Mouse (Mus musculus) myocyte (in vitro differentiated cells): Measurements from ENCODE around the gene Baiap2. TPM values are rescaled to one million over a fixed set of nuclear protein-coding genes. Genes with fewer than 3 reads are reported as not detected.

ENCODE experiments used
- H3K27me3 ChIP-seq: one replicate; pipeline ENCODE4 v1.6.1; 2011; ENCODE audit not compliant: control insufficient read depth, insufficient read depth, insufficient read length
- H3K36me3 ChIP-seq: one replicate; pipeline ENCODE4 v1.6.1; 2011; ENCODE audit not compliant: control insufficient read depth, insufficient read depth
- H3K4me2 ChIP-seq: one replicate; pipeline ENCODE4 v1.6.1; 2011; ENCODE audit warnings: low read depth, control low read depth
- H3K4me3 ChIP-seq: one replicate; pipeline ENCODE4 v1.5.1; 2011; ENCODE audit warnings: mild to moderate bottlenecking, control low read depth, moderate library complexity
- H3K79me2 ChIP-seq: one replicate; pipeline ENCODE4 v1.6.1; 2011; ENCODE audit not compliant: control insufficient read depth, insufficient read depth
- H3ac ChIP-seq: one replicate; pipeline ENCODE4 v1.6.1; 2011; ENCODE audit not compliant: control insufficient read depth, insufficient read length
- CEBPB ChIP-seq: IDR thresholded peaks from 2 replicates; pipeline ENCODE4 v1.6.1; 2011; ENCODE audit warnings: mild to moderate bottlenecking, moderate library complexity; ENCODE audit not compliant: poor library complexity, insufficient read depth, severe bottlenecking
- E2F4 ChIP-seq: IDR thresholded peaks from one replicate; pipeline ENCODE4 v1.6.1; 2011; ENCODE audit warnings: mild to moderate bottlenecking, control low read depth, moderate library complexity; ENCODE audit not compliant: insufficient read depth
- MAX ChIP-seq: IDR thresholded peaks from one replicate; pipeline ENCODE4 v1.6.1; 2011; ENCODE audit warnings: low read depth, mild to moderate bottlenecking, control low read depth
- MYOD1 ChIP-seq, 3 experiments: IDR thresholded peaks; one replicate each; pipeline ENCODE4 v1.6.1; 2011; ENCODE audit warnings: control low read depth in 2 of 3, low read depth in 2 of 3, mild to moderate bottlenecking in 2 of 3, moderate library complexity in 1 of 3; ENCODE audit not compliant: insufficient read length in 2 of 3, control insufficient read depth in 1 of 3
- MYOG ChIP-seq, 3 experiments: IDR thresholded peaks; one replicate each; pipeline ENCODE4 v1.6.1; 2011; ENCODE audit warnings: control low read depth in 2 of 3, low read depth in 2 of 3, mild to moderate bottlenecking in 2 of 3; ENCODE audit not compliant: insufficient read length in 2 of 3, control insufficient read depth in 1 of 3, insufficient read depth in 1 of 3
- POLR2A ChIP-seq: IDR thresholded peaks from one replicate; pipeline ENCODE4 v1.6.1; 2011; ENCODE audit warnings: low read depth, mild to moderate bottlenecking, control low read depth, moderate library complexity; ENCODE audit not compliant: insufficient read length
- POLR2AphosphoS2 ChIP-seq: IDR thresholded peaks from one replicate; pipeline ENCODE4 v1.6.1; 2011; ENCODE audit warnings: low read depth, control low read depth; ENCODE audit not compliant: insufficient read length
- REST ChIP-seq: IDR thresholded peaks from one replicate; pipeline ENCODE4 v1.6.1; 2011; ENCODE audit warnings: mild to moderate bottlenecking, control low read depth, moderate library complexity; ENCODE audit not compliant: insufficient read depth, insufficient read length
- SRF ChIP-seq: IDR thresholded peaks from one replicate; pipeline ENCODE4 v1.6.1; 2011; ENCODE audit warnings: low read depth; ENCODE audit not compliant: control insufficient read depth, insufficient read length
- TCF12 ChIP-seq: IDR thresholded peaks from one replicate; pipeline ENCODE4 v1.6.1; 2011; ENCODE audit warnings: mild to moderate bottlenecking, control low read depth; ENCODE audit not compliant: poor library complexity, insufficient read depth, severe bottlenecking
- TCF3 ChIP-seq: IDR thresholded peaks from one replicate; pipeline ENCODE4 v1.6.1; 2011; ENCODE audit warnings: low read depth, control low read depth; ENCODE audit not compliant: insufficient read length
- USF1 ChIP-seq: IDR thresholded peaks from one replicate; pipeline ENCODE4 v1.6.1; 2011; ENCODE audit warnings: low read depth, mild to moderate bottlenecking, control low read depth, moderate library complexity
- polyA plus RNA-seq: library from polyadenylated mRNA; unstranded; fragments of >200 nt; fragmentation: generic; extraction: Trizol; gene quantifications from one replicate; pipeline ENCODE4 v1.2.1, GENCODE M21; 2012; ENCODE audit warnings: missing spikeins

Baiap2 gene
- polyA plus RNA-seq, 1 experiment, result 23.0 TPM

- H3K36me3 ChIP-seq, result peaks cover 9% of the 10 kb centered on the region
- peaks cover 6% of the 10 kb centered on the region for H3K79me2 ChIP-seq
- H3K27me3 ChIP-seq, result no peaks in the 10 kb centered on the region
- no peak overlapping the region for H3ac ChIP-seq
- TF ChIP-seq CEBPB, result peak; percentile 62
- no peak for TF ChIP-seq MAX
- no peak for TF ChIP-seq SRF
- TF ChIP-seq E2F4, result no peak
- TF ChIP-seq MYOD1 (IDR thresholded peaks at IDR 0.05; ENCODE audit: control insufficient read depth in 1 of 3, insufficient read length in 2 of 3, low read depth in 2 of 3), result no peak
- H3K4me3 ChIP-seq, result no peak overlapping the region
- H3K4me2 ChIP-seq, result peak overlapping the region; percentile 75
Measured at GRCm38 (mm10) chr11:119989115-119989564, 46.6 kb downstream of the Baiap2 start.

DNA sequence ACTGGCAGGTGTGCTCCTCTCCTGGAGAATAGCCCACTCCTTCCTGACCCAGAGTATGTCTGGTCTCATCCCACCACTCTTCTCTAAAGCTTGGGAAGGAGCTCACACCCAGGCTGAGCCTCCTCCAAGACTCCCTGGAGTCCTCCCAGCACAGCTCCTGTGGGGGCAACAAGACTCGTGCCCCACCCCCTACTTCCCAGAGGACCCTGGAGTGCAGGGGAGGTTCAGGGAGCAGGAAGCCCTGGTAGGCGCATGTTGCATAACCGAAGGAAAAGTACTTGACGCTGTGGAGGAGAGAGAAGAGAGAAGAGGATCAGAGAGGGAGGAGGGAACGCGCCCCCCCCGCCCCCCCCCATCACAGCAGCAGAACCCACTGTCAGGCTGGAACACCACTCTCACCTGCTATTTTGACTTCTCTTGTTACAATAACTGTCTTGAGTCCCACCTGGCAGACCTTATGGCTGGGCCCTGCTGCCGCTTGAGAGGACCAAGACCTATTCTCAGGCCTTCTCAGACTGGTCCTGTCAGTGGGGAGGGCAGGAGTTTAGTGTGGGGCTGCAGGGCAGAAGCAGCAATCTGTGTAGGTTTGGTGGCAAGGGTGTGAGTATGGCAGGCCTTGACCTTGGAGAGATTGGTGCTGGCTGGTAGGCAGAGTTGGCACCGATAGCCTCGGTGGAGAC lies 48.2 kb downstream of the Baiap2 start:
- no peak overlapping the region for H3ac ChIP-seq
- H3K79me2 ChIP-seq, result peaks cover 6% of the 10 kb centered on the region
- H3K4me3 ChIP-seq, result no peak overlapping the region
- peaks cover 14% of the 10 kb centered on the region for H3K36me3 ChIP-seq
- TF ChIP-seq POLR2AphosphoS2 (no peak), TCF3 (no peak), SRF (no peak), POLR2A (no peak), REST (no peak)
- no peaks in the 10 kb centered on the region for H3K27me3 ChIP-seq
- peak overlapping the region; percentile 75 for H3K4me2 ChIP-seq

- no peaks in the 10 kb centered on the region for H3K27me3 ChIP-seq
- no peak for TF ChIP-seq USF1
- TF ChIP-seq MAX, result no peak
- TF ChIP-seq MYOG (IDR thresholded peaks at IDR 0.05; ENCODE audit: control insufficient read depth in 1 of 3, insufficient read depth in 1 of 3, insufficient read length in 2 of 3, low read depth in 2 of 3), result peak in 2 of 3 experiments; percentile 62 to 91
- TF ChIP-seq MYOD1 (IDR thresholded peaks at IDR 0.05; ENCODE audit: control insufficient read depth in 1 of 3, insufficient read length in 2 of 3, low read depth in 2 of 3), result peak in 2 of 3 experiments; percentile 81 to 84
- TF ChIP-seq POLR2AphosphoS2, result peak; percentile 16
- TF ChIP-seq SRF, result no peak
- no peak for TF ChIP-seq CEBPB
- peak; percentile 25 for TF ChIP-seq TCF3
- no peak for TF ChIP-seq POLR2A
- TF ChIP-seq TCF12, result peak; percentile 6
- TF ChIP-seq E2F4, result no peak
- TF ChIP-seq REST, result no peak
- H3K4me2 ChIP-seq, result peak overlapping the region; percentile 75
- H3K36me3 ChIP-seq, result peaks cover 14% of the 10 kb centered on the region
- no peak overlapping the region for H3K4me3 ChIP-seq
- H3ac ChIP-seq, result no peak overlapping the region
- H3K79me2 ChIP-seq, result peaks cover 6% of the 10 kb centered on the region
Measured at GRCm38 (mm10) chr11:119991338-119991678, 48.7 kb downstream of the Baiap2 start.

DNA sequence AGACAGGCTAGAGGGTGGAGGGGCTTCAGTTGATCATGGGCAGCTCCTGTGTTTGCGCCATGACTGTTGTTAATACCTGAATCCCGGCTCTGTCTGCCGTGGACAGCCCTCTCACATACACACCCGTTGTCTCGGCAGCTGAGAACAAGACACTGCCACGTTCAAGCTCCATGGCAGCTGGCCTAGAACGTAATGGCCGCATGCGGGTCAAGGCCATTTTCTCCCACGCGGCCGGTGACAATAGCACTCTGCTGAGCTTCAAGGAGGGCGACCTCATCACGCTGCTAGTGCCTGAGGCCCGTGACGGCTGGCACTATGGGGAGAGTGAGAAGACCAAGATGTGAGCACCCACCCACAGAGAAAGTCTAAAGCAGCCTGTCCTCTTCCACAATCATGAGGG lies 54.8 kb downstream of the Baiap2 start:
- no peak overlapping the region for H3ac ChIP-seq
- H3K4me2 ChIP-seq, result no peak overlapping the region
- no peaks in the 10 kb centered on the region for H3K27me3 ChIP-seq
- H3K4me3 ChIP-seq, result no peak overlapping the region
- no peaks in the 10 kb centered on the region for H3K79me2 ChIP-seq
- H3K36me3 ChIP-seq, result peaks cover 14% of the 10 kb centered on the region
- TF ChIP-seq REST, result no peak
- TF ChIP-seq CEBPB, result no peak
- no peak for TF ChIP-seq POLR2AphosphoS2
- TF ChIP-seq POLR2A, result no peak

DNA sequence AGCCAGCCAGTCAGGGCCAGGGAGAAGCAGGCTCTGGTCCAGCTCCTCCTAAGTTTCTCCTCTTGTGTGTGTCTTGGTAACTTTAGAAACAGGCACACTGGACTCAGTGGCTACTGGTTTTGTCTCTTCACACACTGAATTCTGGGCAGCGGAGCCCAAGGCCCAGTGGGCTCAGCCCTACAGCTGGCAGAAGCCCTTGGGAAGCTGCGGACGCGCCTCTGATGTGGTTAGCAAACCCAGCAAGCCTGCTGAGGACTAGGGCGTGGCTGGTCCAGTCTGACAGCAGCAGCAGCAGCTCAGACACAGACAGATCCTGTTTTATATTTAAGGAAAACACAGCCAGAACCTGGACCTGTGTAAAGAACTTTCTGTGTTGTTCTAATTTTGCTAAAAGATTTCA lies 59.5 kb downstream of the Baiap2 start:
- H3K36me3 ChIP-seq, result peaks cover 5% of the 10 kb centered on the region
- TF ChIP-seq TCF3 (no peak), MYOD1 (IDR thresholded peaks at IDR 0.05; ENCODE audit: control insufficient read depth in 1 of 3, insufficient read length in 2 of 3, low read depth in 2 of 3) (peak in 2 of 3 experiments; percentile 29 to 73), SRF (no peak), MYOG (IDR thresholded peaks at IDR 0.05; ENCODE audit: control insufficient read depth in 1 of 3, insufficient read depth in 1 of 3, insufficient read length in 2 of 3, low read depth in 2 of 3) (peak in 2 of 3 experiments; percentile 56 to 81)
- H3K79me2 ChIP-seq, result no peaks in the 10 kb centered on the region
- no peak overlapping the region for H3K4me3 ChIP-seq
- no peaks in the 10 kb centered on the region for H3K27me3 ChIP-seq
- H3K4me2 ChIP-seq, result peak overlapping the region; percentile 36
- H3ac ChIP-seq, result no peak overlapping the region
